Mouse (Mus musculus) liver, embryonic 14.5 days (tissue): Measurements from ENCODE around the gene Fxyd1. TPM values are rescaled to one million over a fixed set of nuclear protein-coding genes. Genes with fewer than 3 reads are reported as not detected.

Experiments used
- ATAC-seq: fragments of 200-750 bp; cut with Nextera tagmentation; 2 replicates; pipeline ENCODE4 v1.8.0; 2017; ENCODE audit warnings: moderate number of reproducible peaks, mild to moderate bottlenecking, moderate library complexity; ENCODE audit not compliant: insufficient read depth
- DNase-seq, 3 experiments: peaks; one replicate each; pipeline ENCODE4 v3.0.0-alpha.2; 2012 to 2013; ENCODE audit warnings: low read depth in 3 of 3, low spot score in 3 of 3
- H3K27ac ChIP-seq: fragments of 300-500 bp; sonication (generic); 2 replicates; pipeline ENCODE4 v1.5.1; 2014; ENCODE audit warnings: moderate library complexity, mild to moderate bottlenecking, control low read depth, inconsistent platforms
- H3K27me3 ChIP-seq: fragments of 300-500 bp; sonication (generic); 2 replicates; pipeline ENCODE4 v1.6.1; 2014; ENCODE audit warnings: mild to moderate bottlenecking, low read length, moderate library complexity; ENCODE audit not compliant: control insufficient read depth, insufficient read depth
- H3K36me3 ChIP-seq: fragments of 300-500 bp; sonication (generic); replicated peaks from 2 replicates; pipeline ENCODE4 v1.6.1; 2014; ENCODE audit warnings: low read depth; ENCODE audit not compliant: control insufficient read depth, insufficient read depth
- H3K4me1 ChIP-seq, 2 experiments: fragments of 200-500 bp in 1 of 2; fragments of 300-500 bp in 1 of 2; sonication (generic) in 1 of 2; replicated peaks; 2 replicates each; pipeline ENCODE4 v1.6.1; 2012 to 2014; ENCODE audit warnings: antibody characterized with exemption in 1 of 2, inconsistent platforms in 1 of 2, low read length in 1 of 2; ENCODE audit not compliant: control insufficient read depth in 2 of 2, insufficient read depth in 2 of 2
- H3K4me2 ChIP-seq: fragments of 300-500 bp; sonication (generic); 2 replicates; pipeline ENCODE4 v1.6.1; 2014; ENCODE audit warnings: low read depth, mild to moderate bottlenecking, control low read depth, moderate library complexity
- H3K4me3 ChIP-seq, 2 experiments: fragments of 200-500 bp in 1 of 2; fragments of 300-500 bp in 1 of 2; sonication (generic) in 1 of 2; 2 replicates each; pipeline ENCODE4 v1.5.1; 2012 to 2014; ENCODE audit warnings: low read depth in 2 of 2, low read length in 2 of 2, mild to moderate bottlenecking in 2 of 2, control low read depth in 1 of 2, inconsistent platforms in 1 of 2, moderate library complexity in 1 of 2; ENCODE audit not compliant: insufficient read depth in 1 of 2
- H3K9ac ChIP-seq: fragments of 300-500 bp; sonication (generic); replicated peaks from 2 replicates; pipeline ENCODE4 v1.6.1; 2014; ENCODE audit warnings: mild to moderate bottlenecking, control low read depth, moderate library complexity
- H3K9me3 ChIP-seq: fragments of 300-500 bp; sonication (generic); 2 replicates; pipeline ENCODE4 v1.6.1; 2016; ENCODE audit warnings: low read length, mixed read lengths; ENCODE audit not compliant: control insufficient read depth
- CTCF ChIP-seq: IDR thresholded peaks from 2 replicates; pipeline ENCODE4 v1.5.1; 2016; ENCODE audit warnings: antibody characterized with exemption, low read depth, control low read depth
- EP300 ChIP-seq: IDR thresholded peaks from 2 replicates; pipeline ENCODE4 v1.6.1; 2016; ENCODE audit warnings: antibody characterized with exemption, low read depth
- WGBS: fragments of 180-500 bp; shearing (Covaris S2); extraction: QIAGEN DNeasy Blood & Tissue Kit; methylation state at CpG from one replicate; pipeline ENCODE4 v1.1.7; 2014; ENCODE audit not compliant: insufficient replicate concordance; 5-methylcytosine and 5-hydroxymethylcytosine counted together
- polyA plus RNA-seq, 2 experiments: library from polyadenylated mRNA; depleted of rRNA in 1 of 2; stranded (reverse) in 1 of 2; unstranded in 1 of 2; fragments of >200 nt; fragmentation: Nextera tagmentation in 1 of 2; extraction: Ambion mirVana in 1 of 2; gene quantifications; 2 replicates each; pipeline versions ENCODE4 v1.2.1 to v1.2.3; 2012 to 2014

Fxyd1 gene
- polyA plus RNA-seq, 2 experiments = 33.0 to 61.9 TPM

- WGBS = 43% methylated on average over 7 of the region's 7 CpGs
- no peak overlapping the region for H3K27ac ChIP-seq
- H3K4me2 ChIP-seq = no peak overlapping the region
- TF ChIP-seq EP300 (no peak), CTCF (no peak)
- DNase-seq = no peak
- no peaks in the 10 kb centered on the region for H3K36me3 ChIP-seq
- no peak overlapping the region for H3K4me3 ChIP-seq
- no peak for ATAC-seq
- no peaks in the 10 kb centered on the region for H3K9me3 ChIP-seq
- no peaks in the 10 kb centered on the region for H3K27me3 ChIP-seq
- H3K9ac ChIP-seq = no peak overlapping the region
- no peaks in the 10 kb centered on the region for H3K4me1 ChIP-seq
These were observed 17.2 kb upstream of the Fxyd1 start for GRCm38 (mm10) chr7:31074061-31074712.

DNA sequence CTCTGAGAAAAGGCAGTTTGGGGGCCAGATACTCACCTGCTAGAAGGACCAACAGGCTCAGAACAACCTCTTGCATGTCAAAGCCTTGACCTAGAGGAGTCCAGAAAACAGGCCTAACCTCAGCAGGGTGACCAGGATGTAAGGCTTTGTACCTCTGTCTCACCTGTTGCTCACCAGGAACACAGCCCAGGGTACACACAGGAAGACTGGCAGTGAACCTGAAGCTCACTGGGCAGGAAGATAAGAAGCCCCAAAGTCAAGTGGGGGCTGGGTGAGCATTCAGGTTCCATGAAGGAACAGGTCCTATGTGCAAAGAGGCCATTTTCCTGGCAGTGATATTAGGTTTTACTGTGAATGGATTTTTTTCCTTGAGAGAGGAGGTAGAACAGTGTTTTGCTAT lies 16.5 kb upstream of the Fxyd1 start:
- no peak overlapping the region for H3K4me2 ChIP-seq
- no peak for TF ChIP-seq CTCF
- no peak for TF ChIP-seq EP300
- H3K9ac ChIP-seq = no peak overlapping the region
- H3K9me3 ChIP-seq = no peaks in the 10 kb centered on the region
- ATAC-seq = no peak
- no peaks in the 10 kb centered on the region for H3K27me3 ChIP-seq
- DNase-seq = no peak
- H3K27ac ChIP-seq = no peak overlapping the region
- H3K4me1 ChIP-seq = no peaks in the 10 kb centered on the region
- no peak overlapping the region for H3K4me3 ChIP-seq
- H3K36me3 ChIP-seq = no peaks in the 10 kb centered on the region

GRCm38 (mm10) chr7:31072326-31072725 lies 15.3 kb upstream of the Fxyd1 start:
- H3K36me3 ChIP-seq = no peaks in the 10 kb centered on the region
- DNase-seq (no peak), ATAC-seq (no peak)
- no peaks in the 10 kb centered on the region for H3K9me3 ChIP-seq
- H3K4me2 ChIP-seq = no peak overlapping the region
- WGBS = 57% methylated on average over 9 of the region's 9 CpGs
- H3K27me3 ChIP-seq = no peaks in the 10 kb centered on the region
- no peak overlapping the region for H3K4me3 ChIP-seq
- H3K27ac ChIP-seq = no peak overlapping the region
- H3K4me1 ChIP-seq = no peaks in the 10 kb centered on the region
- no peak for TF ChIP-seq CTCF
- TF ChIP-seq EP300 = no peak
- no peak overlapping the region for H3K9ac ChIP-seq

- ATAC-seq = no peak
- TF ChIP-seq CTCF = no peak
- no peak for TF ChIP-seq EP300
- no peak overlapping the region for H3K9ac ChIP-seq
- no peaks in the 10 kb centered on the region for H3K9me3 ChIP-seq
- no peak overlapping the region for H3K4me2 ChIP-seq
- WGBS = 53% methylated on average over 6 of the region's 6 CpGs
- H3K27ac ChIP-seq = no peak overlapping the region
- no peak overlapping the region for H3K4me3 ChIP-seq
- no peaks in the 10 kb centered on the region for H3K4me1 ChIP-seq
- H3K36me3 ChIP-seq = no peaks in the 10 kb centered on the region
- H3K27me3 ChIP-seq = no peaks in the 10 kb centered on the region
- DNase-seq = no peak
These were observed 13.3 kb upstream of the Fxyd1 start for GRCm38 (mm10) chr7:31070324-31070723.

DNA sequence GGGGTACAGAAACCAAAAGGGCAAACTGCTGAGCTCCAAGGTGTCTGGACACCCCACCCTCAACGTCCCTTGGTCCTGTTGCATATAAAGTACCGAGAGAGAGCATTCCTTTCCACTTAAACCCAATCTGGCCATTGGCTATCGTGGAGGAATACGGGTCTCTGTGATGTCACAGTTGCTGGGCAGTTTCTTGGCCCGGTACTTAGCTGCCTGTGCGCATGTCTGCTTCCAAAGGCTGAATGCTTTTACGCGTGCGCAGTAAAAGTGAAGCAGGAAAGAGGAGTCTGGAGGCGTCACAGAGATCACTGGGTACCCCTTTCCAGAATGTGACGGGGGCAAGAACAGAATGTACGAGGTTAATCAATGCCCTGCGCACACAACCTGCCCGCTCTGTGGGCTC lies 12.5 kb upstream of the Fxyd1 start:
- Histone ChIP-seq H3K4me1 (no peaks in the 10 kb centered on the region), H3K36me3 (no peaks in the 10 kb centered on the region), H3K4me2 (no peak overlapping the region), H3K27ac (no peak overlapping the region), H3K27me3 (no peaks in the 10 kb centered on the region), H3K4me3 (no peak overlapping the region), H3K9me3 (no peaks in the 10 kb centered on the region), H3K9ac (no peak overlapping the region)
- 70% methylated on average over 14 of the region's 14 CpGs for WGBS
- TF ChIP-seq CTCF = no peak
- TF ChIP-seq EP300 = no peak
- no peak for DNase-seq
- ATAC-seq = no peak
